Mouse (Mus musculus): ENCODE results near the gene Rrp8. TPM values are rescaled to one million over a fixed set of nuclear protein-coding genes. Genes with fewer than 3 reads are reported as not detected.

Gene Rrp8
- total RNA-seq (2023) = 10 to 100 TPM in 1 of 2 experiments, 1 to 10 TPM in 1; 9.4 to 10.4 TPM

DNA sequence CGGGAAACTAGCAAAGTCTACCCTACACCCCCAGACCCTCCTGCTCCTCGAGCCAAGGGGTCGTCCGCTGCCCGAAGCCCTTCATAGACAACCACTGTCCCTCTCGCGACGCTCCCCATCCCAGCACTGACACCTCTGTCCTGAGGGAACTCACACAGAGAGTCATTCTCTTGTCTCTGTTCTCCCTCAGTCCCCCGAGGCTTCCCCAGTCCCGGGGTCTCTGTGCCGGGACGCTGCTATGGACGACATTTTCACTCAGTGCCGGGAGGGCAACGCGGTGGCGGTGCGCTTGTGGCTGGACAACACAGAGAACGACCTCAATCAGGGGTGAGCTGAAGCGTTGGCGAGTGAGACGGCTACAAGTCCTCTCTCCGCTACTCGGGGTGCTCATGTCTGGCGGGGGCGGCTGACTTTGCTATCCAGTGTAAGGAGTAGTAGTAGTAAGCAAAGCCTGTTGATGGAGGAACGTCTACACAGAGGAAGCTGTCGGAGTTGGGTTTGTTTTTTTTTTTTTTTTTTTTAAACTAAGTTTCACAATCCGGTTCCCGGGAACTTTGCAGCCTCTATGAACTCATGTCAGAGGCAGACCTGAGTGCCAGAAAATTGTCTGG, at the start of gene Rrp8:
TSS of gene Rrp8 (minus strand) at position 475 of the 611 bp plus-strand sequence.

DNA sequence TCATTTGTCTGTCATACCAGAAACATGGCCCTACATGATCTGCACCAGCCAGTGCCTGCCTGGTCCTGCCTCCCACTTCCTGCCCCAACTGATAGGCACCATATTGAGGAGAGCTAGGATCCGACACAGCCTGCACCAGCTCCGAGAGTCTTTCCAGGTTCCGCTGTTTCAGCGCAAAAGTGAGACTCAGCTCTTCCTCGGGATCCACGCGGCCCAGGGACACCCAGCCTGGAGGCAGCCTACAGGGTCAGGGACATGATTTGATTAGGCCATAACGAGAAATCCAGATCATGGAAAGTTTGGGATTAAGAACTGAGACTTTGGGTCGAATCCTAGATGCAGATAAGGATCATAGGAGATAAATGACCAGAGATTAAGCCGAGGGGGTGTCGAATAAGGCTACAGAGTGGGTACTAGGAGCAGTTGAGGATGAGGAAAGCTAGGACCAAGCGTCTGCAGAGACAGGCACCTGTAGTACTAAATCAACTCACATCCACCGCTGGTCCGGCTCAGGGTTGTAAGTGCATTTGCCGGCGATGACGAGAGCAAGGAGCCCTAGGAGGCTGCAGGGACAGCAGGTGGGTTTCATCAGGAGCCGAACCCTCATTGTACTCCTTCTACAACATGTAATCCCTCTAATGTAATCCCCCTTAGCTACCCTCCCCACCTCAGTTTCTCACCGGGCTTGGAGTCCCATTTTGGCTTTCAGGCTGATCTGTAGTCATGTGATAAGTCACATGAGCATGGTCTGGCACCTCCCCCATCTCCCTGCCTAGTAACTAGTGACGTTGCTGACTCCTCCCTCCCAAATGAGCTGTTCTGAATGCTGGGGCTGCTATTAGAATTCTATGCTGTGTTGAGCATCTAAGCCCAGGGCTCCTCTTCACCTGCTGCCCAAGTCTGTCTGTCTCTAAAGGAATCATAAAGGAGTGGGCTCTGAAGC, 14.6 kb upstream of the Rrp8 start, which contains the start of gene Tpp1:
TSS of gene Tpp1 (minus strand) at position 745 of the 943 bp plus-strand sequence.

DNA sequence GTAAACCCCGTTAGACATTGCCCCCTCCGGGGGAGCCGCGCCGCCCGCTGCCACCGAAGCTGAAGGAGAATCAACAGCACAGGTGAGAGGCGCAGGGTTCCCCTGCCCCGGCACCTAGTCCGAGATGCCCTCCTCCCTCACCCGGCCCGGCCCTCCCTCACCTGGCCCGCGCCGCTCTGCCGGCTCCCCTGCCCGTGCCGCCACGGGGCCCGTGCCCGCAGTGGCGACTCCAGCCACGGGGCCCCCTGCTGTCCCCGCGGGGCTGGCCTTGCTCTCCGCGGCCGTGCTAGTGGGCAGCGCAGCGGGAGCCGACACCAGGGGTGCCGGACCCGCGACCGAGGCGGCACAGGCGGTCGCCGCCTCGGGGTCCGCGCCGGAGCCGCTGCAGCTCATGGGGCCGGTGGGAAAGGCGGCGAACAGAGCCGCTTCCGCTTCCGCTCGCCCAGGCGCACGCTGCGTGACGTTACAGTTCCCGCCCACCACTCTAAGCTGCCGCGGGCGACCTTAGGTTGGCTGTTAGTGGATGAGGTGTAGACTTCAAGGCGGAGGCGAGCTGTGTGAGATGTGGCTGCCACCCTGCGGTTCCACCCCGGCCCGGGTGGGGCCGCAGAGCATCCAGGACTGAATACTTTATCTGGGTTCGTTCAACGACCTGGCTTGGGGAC, 6.9 kb upstream of the Rrp8 start, which contains the start of gene Taf10:
TSS of gene Taf10 (minus strand) at position 436 of the 665 bp plus-strand sequence.

GRCm38 (mm10) chr7:105736264-105736901, 802 bp downstream of the Rrp8 start, which contains the start of gene Ilk:
TSS of gene Ilk (plus strand) at chr7:105736592.

Other genes starting within 250 kb of the Rrp8 start
- 10 to 100 TPM; 21.0 to 21.1 TPM for gene Smpd1, start 183.0 kb downstream of the Rrp8 start, total RNA-seq (2023)
- 1 to 10 TPM in 1 of 2 experiments, under 1 TPM in 1; 0.56 to 1.4 TPM for gene Apbb1, start 155.7 kb downstream of the Rrp8 start, total RNA-seq (2023)
- gene Hpx, start 137.2 kb downstream of the Rrp8 start, total RNA-seq (2023) = not detected
- 10 to 100 TPM; 14.7 to 22.5 TPM for gene Trim3, start 103.8 kb downstream of the Rrp8 start, total RNA-seq (2023)
- gene Timm10b, start 97.3 kb downstream of the Rrp8 start, total RNA-seq (2023) = 100 to 1,000 TPM; 104 to 108 TPM
- gene Arfip2, start 97.0 kb downstream of the Rrp8 start, total RNA-seq (2023) = 10 to 100 TPM; 14.1 to 14.5 TPM
- 10 to 100 TPM in 1 of 2 experiments, 1 to 10 TPM in 1; 8.5 to 10.2 TPM for gene Gm45799, start 96.8 kb downstream of the Rrp8 start, total RNA-seq (2023)
- 1 to 10 TPM; 2.8 to 3.8 TPM for gene Dnhd1, start 86.6 kb downstream of the Rrp8 start, total RNA-seq (2023)
- 100 to 1,000 TPM; 151 to 174 TPM for gene Ilk, start 793 bp downstream of the Rrp8 start, total RNA-seq (2023)
- 100 to 1,000 TPM; 109 to 136 TPM for gene Taf10, start 7.0 kb upstream of the Rrp8 start, total RNA-seq (2023)
- 10 to 100 TPM; 39.5 to 46.3 TPM for gene Tpp1, start 14.8 kb upstream of the Rrp8 start, total RNA-seq (2023)
- gene Dchs1, start 50.3 kb upstream of the Rrp8 start, total RNA-seq (2023) = under 1 TPM; 0.09 to 0.27 TPM
- 10 to 100 TPM; 37.4 to 38.6 TPM for gene Mrpl17, start 73.7 kb upstream of the Rrp8 start, total RNA-seq (2023)
- 10 to 100 TPM; 24.1 to 32.8 TPM for gene Gm4070, start 216.6 kb upstream of the Rrp8 start, total RNA-seq (2023)